ENCODE assay signal across 12 mouse cellular contexts in genomic region chr7:137723361-137724040, GRCm38 (mm10).
DNase-seq lines count a peak whose midpoint lies in the region; ATAC-seq lines count a peak whose summit lies in the region.
"Had no signal": no experiment of that assay in that cellular context is flagged by ENCODE, and none has a peak within 500 bp of the region (broad histone marks: within the 10 kb centered on the region; RNA-seq: fewer than 3 reads in every experiment).

No protein-coding gene starts in this region.

- no peaks in the 10 kb centered on the region for H3K9me3 ChIP-seq in hindbrain, embryonic 14.5 days (ENCODE audit: control insufficient read depth, low read length)
- H3K9me3 ChIP-seq in hindbrain, embryonic 11.5 days (ENCODE audit: control insufficient read depth, low read length) = no peaks in the 10 kb centered on the region
- H3K9me3 ChIP-seq in hindbrain, embryonic 16.5 days (ENCODE audit: control insufficient read depth, low read length) = no peaks in the 10 kb centered on the region

- DNase-seq in hindbrain, embryonic 14.5 days (ENCODE audit: low spot score) = peak; percentile 55
- no peak for DNase-seq in hindbrain, embryonic 11.5 days (ENCODE audit: low spot score)
- peak; percentile 12 for DNase-seq in right cerebral cortex, postnatal 4 days
- DNase-seq in right cerebral cortex, postnatal 36 days (ENCODE audit: low spot score in 2 of 2) = no peak
- no peak for DNase-seq in layer of hippocampus, adult 11-12 months (ENCODE audit: low spot score)
- DNase-seq in heart, adult 11 months = no peak
- DNase-seq in spleen, postnatal 36 days (ENCODE audit: low spot score in 2 of 2) = no peak
- DNase-seq: adrenal gland, postnatal 10 days; gastrocnemius, adult 2 months; kidney, adult 9 months; thymus, postnatal 14 days had no signal

- H3K4me2 ChIP-seq in hindbrain, embryonic 14.5 days (replicated peaks) = no peak overlapping the region
- H3K4me2 ChIP-seq in hindbrain, embryonic 11.5 days (replicated peaks; ENCODE audit: low read depth, low read length) = no peak overlapping the region
- H3K4me2 ChIP-seq in hindbrain, embryonic 16.5 days (ENCODE audit: low read length) = no peak overlapping the region

- 56% methylated on average over 7 of the region's 7 CpGs for WGBS in hindbrain, embryonic 14.5 days
- WGBS in hindbrain, embryonic 11.5 days = 79% methylated on average over 7 of the region's 7 CpGs
- WGBS in hindbrain, embryonic 16.5 days = 40% methylated on average over 7 of the region's 7 CpGs

- H3K9ac ChIP-seq in hindbrain, embryonic 14.5 days = no peak overlapping the region
- H3K9ac ChIP-seq in hindbrain, embryonic 11.5 days (ENCODE audit: low read depth, low read length) = no peak overlapping the region
- no peak overlapping the region for H3K9ac ChIP-seq in hindbrain, embryonic 16.5 days (ENCODE audit: low read depth, low read length)

- no peak overlapping the region for H3K4me3 ChIP-seq in hindbrain, embryonic 14.5 days (replicated peaks; ENCODE audit: low read length)
- no peak overlapping the region for H3K4me3 ChIP-seq in hindbrain, embryonic 11.5 days (ENCODE audit: low read depth, low read length)
- no peak overlapping the region for H3K4me3 ChIP-seq in hindbrain, embryonic 16.5 days (ENCODE audit: low read length)
- H3K4me3 ChIP-seq: gastrocnemius, adult 2 months had no signal

- H3K27ac ChIP-seq in hindbrain, embryonic 14.5 days = no peak overlapping the region
- H3K27ac ChIP-seq in hindbrain, embryonic 11.5 days (ENCODE audit: low read depth, low read length) = no peak overlapping the region
- H3K27ac ChIP-seq in hindbrain, embryonic 16.5 days (ENCODE audit: low read depth, low read length) = peak overlapping the region; percentile 44; the same call in 1 of the 2 replicates
- H3K27ac ChIP-seq: gastrocnemius, adult 2 months had no signal

- H3K4me1 ChIP-seq in hindbrain, embryonic 14.5 days (replicated peaks; ENCODE audit: control insufficient read depth, insufficient read depth, low read length) = 0 out of 2 replicates have a peak, but pooled peaks cover 14% of the 10 kb centered on the region
- no peaks in the 10 kb centered on the region for H3K4me1 ChIP-seq in hindbrain, embryonic 11.5 days (replicated peaks; ENCODE audit: control insufficient read depth, insufficient read depth, low read length)
- peaks cover 10% of the 10 kb centered on the region for H3K4me1 ChIP-seq in hindbrain, embryonic 16.5 days (ENCODE audit: control insufficient read depth, insufficient read depth, low read depth, low read length)

- ATAC-seq in hindbrain, embryonic 14.5 days (ENCODE audit: low FRiP score) = peak; percentile 80; the same call in 1 of the 2 replicates
- ATAC-seq in hindbrain, embryonic 11.5 days (ENCODE audit: low FRiP score) = no peak
- peak; percentile 88 for ATAC-seq in hindbrain, embryonic 16.5 days

- H3K36me3 ChIP-seq in hindbrain, embryonic 14.5 days (replicated peaks; ENCODE audit: control insufficient read depth, insufficient read depth) = no peaks in the 10 kb centered on the region
- H3K36me3 ChIP-seq in hindbrain, embryonic 11.5 days (ENCODE audit: control insufficient read depth, insufficient read depth, low read length) = no peaks in the 10 kb centered on the region
- no peaks in the 10 kb centered on the region for H3K36me3 ChIP-seq in hindbrain, embryonic 16.5 days (ENCODE audit: control insufficient read depth, insufficient read depth, low read length)

- H3K27me3 ChIP-seq in hindbrain, embryonic 14.5 days (ENCODE audit: control insufficient read depth, insufficient read depth, low read length) = no peaks in the 10 kb centered on the region
- H3K27me3 ChIP-seq in hindbrain, embryonic 11.5 days (ENCODE audit: control insufficient read depth, insufficient read depth, low read length) = no peaks in the 10 kb centered on the region
- no peaks in the 10 kb centered on the region for H3K27me3 ChIP-seq in hindbrain, embryonic 16.5 days (replicated peaks; ENCODE audit: control insufficient read depth, insufficient read depth, low read length)

Comparison
In these comparisons a context has a peak if more than half of its experiments do, and no peak if none do; other contexts are left out.
1. DNase-seq: peak in hindbrain, embryonic 14.5 days (single experiment) and right cerebral cortex, postnatal 4 days (single experiment); none in hindbrain, embryonic 11.5 days (single experiment), right cerebral cortex, postnatal 36 days (0 of 2), layer of hippocampus, adult 11-12 months (single experiment), heart, adult 11 months (single experiment) and spleen, postnatal 36 days (0 of 2).